Mouse (Mus musculus) Patski (cell line): ENCODE data around the gene Cldn7. TPM values are rescaled to one million over a fixed set of nuclear protein-coding genes. Genes with fewer than 3 reads are reported as not detected.

Experiments used
- ATAC-seq: fragments of 100-300 bp; one replicate; pipeline ENCODE4 v1.8.0; 2021
- CTCF ChIA-PET: fragments of 350-600 bp; sonication (Branson Sonifier 250); formaldehyde crosslinking; loops from one replicate; lab custom pipeline; 2022; ENCODE audit warnings: inconsistent platforms; lab: Charles Lee
- POLR2A ChIA-PET: fragments of 350-600 bp; sonication (Branson Sonifier 250); formaldehyde crosslinking; loops from one replicate; lab custom pipeline; 2022; ENCODE audit warnings: antibody characterized with exemption, inconsistent platforms; lab: Charles Lee
- DNase-seq: peaks from one replicate; pipeline ENCODE4 v3.0.0-alpha.2; 2011; ENCODE audit warnings: low read depth, low spot score
- H3K27me3 ChIP-seq: fragments of 371-371 bp; one replicate; pipeline ENCODE4 v1.5.1; 2021
- CTCF ChIP-seq: fragments of 100-300 bp; IDR thresholded peaks from one replicate; pipeline ENCODE4 v1.5.1; 2021
- in situ Hi-C: fragments of 300-500 bp; cut with MboI; formaldehyde crosslinking; loops from 3 replicates; pipeline ENCODE4 v1.11.1; 2018; ENCODE audit warnings: low pct_unique_long_range_greater_than_20kb, mixed read lengths
- polyA plus RNA-seq: library from polyadenylated mRNA; unstranded; gene quantifications from one replicate; pipeline ENCODE4 v1.2.3, GENCODE M21; 2021

The Cldn7 gene
- polyA plus RNA-seq, 1 experiment from 2014 or later: not detected

- ATAC-seq (no peak), DNase-seq (no peak)
- TF ChIP-seq CTCF: no peak
- CTCF ChIA-PET: interaction anchor here (3.7 kb wide), 1 partner anchor 9 kb away, joined by 26 read pairs; the partner anchor contains the start of gene Slc2a4
- in situ Hi-C loops: loop anchor here (10.0 kb wide), 1 partner anchor 276 kb away; the partner anchor contains the start of gene Slc16a11
- H3K27me3 ChIP-seq: peaks cover 18% of the 10 kb centered on the region
- POLR2A ChIA-PET: interaction anchor here (0.6 kb wide), 1 partner anchor 36 kb away, joined by 3 read pairs; no protein-coding TSS in a partner anchor
Observed at GRCm38 (mm10) chr11:69939181-69939580, 25.4 kb upstream of the Cldn7 start.

GRCm38 (mm10) chr11:69939731-69940130, 24.8 kb upstream of the Cldn7 start:
- no peak for TF ChIP-seq CTCF
- ChIA-PET CTCF (interaction anchor here (3.7 kb wide), 1 partner anchor 9 kb away, joined by 26 read pairs; the partner anchor contains the start of gene Slc2a4), POLR2A (interaction anchor here (0.6 kb wide), 1 partner anchor 37 kb away, joined by 3 read pairs; no protein-coding TSS in a partner anchor)
- H3K27me3 ChIP-seq: peaks cover 22% of the 10 kb centered on the region
- DNase-seq (no peak), ATAC-seq (no peak)
- in situ Hi-C loops: loop anchor here (10.0 kb wide), 1 partner anchor 275 kb away; the partner anchor contains the start of gene Slc16a11

- CTCF ChIA-PET: no interaction called here
- POLR2A ChIA-PET: no interaction called here
- in situ Hi-C loops: no loop called here
- no peak for DNase-seq
- peaks cover 24% of the 10 kb centered on the region for H3K27me3 ChIP-seq
- ATAC-seq: no peak
- TF ChIP-seq CTCF: no peak
Observed at GRCm38 (mm10) chr11:69940962-69941361, 23.6 kb upstream of the Cldn7 start.

- CTCF ChIA-PET: interaction anchor here (2.0 kb wide), 1 partner anchor 12 kb away, joined by 6 read pairs; no protein-coding TSS in a partner anchor
- peaks cover 17% of the 10 kb centered on the region for H3K27me3 ChIP-seq
- no peak for ATAC-seq
- no peak for TF ChIP-seq CTCF
- POLR2A ChIA-PET: no interaction called here
- in situ Hi-C loops: no loop called here
- DNase-seq: no peak
Observed at GRCm38 (mm10) chr11:69945216-69945615, 19.4 kb upstream of the Cldn7 start.

GRCm38 (mm10) chr11:69945997-69946891, 18.3 kb upstream of the Cldn7 start:
- ChIA-PET CTCF (interaction anchor here (2.0 kb wide), 1 partner anchor 13 kb away, joined by 6 read pairs; no protein-coding TSS in a partner anchor), POLR2A (interaction anchor here (0.6 to 0.7 kb wide), 2 partner anchors 10 to 32 kb away, joined by 3 read pairs; partner anchors contain the start of gene Gps2)
- no peak for TF ChIP-seq CTCF
- in situ Hi-C loops: no loop called here
- ATAC-seq (no peak), DNase-seq (no peak)
- peaks cover 15% of the 10 kb centered on the region for H3K27me3 ChIP-seq

GRCm38 (mm10) chr11:69947337-69948065, 17.1 kb upstream of the Cldn7 start:
- ChIA-PET CTCF (interaction anchor here (2.3 to 6.8 kb wide), 2 partner anchors 10 to 14 kb away, joined by 26 to 85 read pairs; no protein-coding TSS in a partner anchor), POLR2A (interaction anchor here (0.7 kb wide), 1 partner anchor 11 kb away, joined by 3 read pairs; no protein-coding TSS in a partner anchor)
- TF ChIP-seq CTCF: no peak
- DNase-seq: no peak
- peaks cover 20% of the 10 kb centered on the region for H3K27me3 ChIP-seq
- no peak for ATAC-seq
- in situ Hi-C loops: no loop called here

GRCm38 (mm10) chr11:69948066-69948762, 16.4 kb upstream of the Cldn7 start, which contains the start of gene Slc2a4:
TSS of gene Slc2a4 (minus strand) at chr11:69948188.
- TF ChIP-seq CTCF: no peak
- POLR2A ChIA-PET: no interaction called here
- peaks cover 18% of the 10 kb centered on the region for H3K27me3 ChIP-seq
- CTCF ChIA-PET: interaction anchor here (0.6 to 6.8 kb wide), 17 partner anchors 11 to 69 kb away, joined by 3 to 85 read pairs (median 5); no protein-coding TSS in a partner anchor
- DNase-seq (peak; percentile 20), ATAC-seq (peak; percentile 51)
- in situ Hi-C loops: no loop called here

GRCm38 (mm10) chr11:69948763-69949150, 15.8 kb upstream of the Cldn7 start:
- TF ChIP-seq CTCF: no peak
- CTCF ChIA-PET: interaction anchor here (0.6 to 6.8 kb wide), 18 partner anchors 11 to 70 kb away, joined by 3 to 85 read pairs (median 4); no protein-coding TSS in a partner anchor
- peak; percentile 65 for ATAC-seq

GRCm38 (mm10) chr11:69950807-69951459, 13.6 kb upstream of the Cldn7 start:
- peak; percentile 31 for TF ChIP-seq CTCF
- DNase-seq: no peak
- ChIA-PET POLR2A (interaction anchor here (1.4 kb wide), 1 partner anchor 13 kb away, joined by 3 read pairs; no protein-coding TSS in a partner anchor), CTCF (interaction anchor here (1.5 to 6.8 kb wide), 2 partner anchors 14 to 18 kb away, joined by 3 to 85 read pairs; no protein-coding TSS in a partner anchor)
- in situ Hi-C loops: no loop called here
- peaks cover 5% of the 10 kb centered on the region for H3K27me3 ChIP-seq
- ATAC-seq: no peak

More at GRCm38 (mm10) chr11:69948763-69949150, 15.8 kb upstream of the Cldn7 start:
- peaks cover 14% of the 10 kb centered on the region for H3K27me3 ChIP-seq
- peak; percentile 25 for DNase-seq
- POLR2A ChIA-PET: interaction anchor here (0.8 kb wide), 1 partner anchor 25 kb away, joined by 3 read pairs; no protein-coding TSS in a partner anchor
- in situ Hi-C loops: no loop called here
